Mouse (Mus musculus) ES-Bruce4 (cell line): ENCODE measurements around the gene Gm42791. TPM values are rescaled to one million over a fixed set of nuclear protein-coding genes. Genes with fewer than 3 reads are reported as not detected.

Experiments used
- H3K27ac ChIP-seq: 2 replicates; pipeline ENCODE4 v1.5.1; 2012; ENCODE audit warnings: low read length, inconsistent platforms; ENCODE audit not compliant: insufficient read depth
- H3K27me3 ChIP-seq: 2 replicates; pipeline ENCODE4 v1.6.1; 2012; ENCODE audit warnings: mild to moderate bottlenecking, low read length, inconsistent platforms; ENCODE audit not compliant: control insufficient read depth, poor library complexity, insufficient read depth, severe bottlenecking
- H3K36me3 ChIP-seq: 2 replicates; pipeline ENCODE4 v1.6.1; 2012; ENCODE audit warnings: inconsistent platforms, mild to moderate bottlenecking, low read length, moderate library complexity; ENCODE audit not compliant: control insufficient read depth, poor library complexity, insufficient read depth, severe bottlenecking
- H3K4me1 ChIP-seq: one replicate; pipeline ENCODE4 v1.8.1; 2011; ENCODE audit warnings: low read length; ENCODE audit not compliant: control insufficient read depth, insufficient read depth
- H3K4me3 ChIP-seq: 2 replicates; pipeline ENCODE4 v1.5.1; 2011; ENCODE audit warnings: low read depth, mild to moderate bottlenecking, low read length
- H3K9ac ChIP-seq: 2 replicates; pipeline ENCODE4 v1.6.1; 2012; ENCODE audit warnings: low read depth, mild to moderate bottlenecking, inconsistent platforms; ENCODE audit not compliant: poor library complexity, severe bottlenecking
- H3K9me3 ChIP-seq: replicated peaks from 2 replicates; pipeline ENCODE4 v1.6.1; 2012; ENCODE audit warnings: mild to moderate bottlenecking, low read length, inconsistent platforms; ENCODE audit not compliant: control insufficient read depth, poor library complexity, insufficient read depth, severe bottlenecking
- CTCF ChIP-seq: IDR thresholded peaks from one replicate; pipeline ENCODE4 v1.8.1; 2011; ENCODE audit warnings: low read depth, low read length
- EP300 ChIP-seq: IDR thresholded peaks from 2 replicates; pipeline ENCODE4 v1.6.1; 2011; ENCODE audit warnings: low read depth, low read length; ENCODE audit not compliant: insufficient read depth
- POLR2A ChIP-seq: IDR thresholded peaks from one replicate; pipeline ENCODE4 v1.8.1; 2011; ENCODE audit warnings: low read length; ENCODE audit not compliant: insufficient read depth
- polyA plus RNA-seq: library from polyadenylated mRNA; stranded (reverse); fragments of >200 nt; gene quantifications from 2 replicates; pipeline ENCODE4 v1.2.4, GENCODE M21; 2011; ENCODE audit warnings: low read depth; ENCODE audit not compliant: missing spikeins, insufficient read depth, insufficient read length

The Gm42791 gene
- polyA plus RNA-seq, 1 experiment, result 4.8 TPM

DNA sequence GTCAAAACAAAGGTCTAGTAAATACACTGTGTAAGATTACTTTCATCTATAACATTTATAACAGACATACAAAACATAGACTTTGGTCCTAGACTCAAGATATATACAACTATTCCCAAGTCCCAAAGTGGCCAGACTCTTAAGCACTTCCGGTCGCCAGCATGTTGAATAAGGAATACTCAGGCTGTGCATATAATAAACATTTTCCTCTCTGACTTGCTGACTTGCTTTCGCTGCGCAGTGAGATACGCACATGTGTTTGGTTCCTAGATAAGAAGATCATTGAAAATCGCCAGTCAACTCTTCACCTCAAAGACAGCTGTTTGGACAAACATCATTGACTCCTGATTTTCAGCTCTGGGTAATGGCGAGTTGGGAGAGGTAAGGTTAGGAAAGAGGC is 127.8 kb downstream of the Gm42791 start:
- no peaks in the 10 kb centered on the region for H3K36me3 ChIP-seq
- no peaks in the 10 kb centered on the region for H3K27me3 ChIP-seq
- no peaks in the 10 kb centered on the region for H3K9me3 ChIP-seq
- TF ChIP-seq EP300 (no peak), CTCF (no peak), POLR2A (no peak)
- no peak overlapping the region for H3K27ac ChIP-seq
- H3K4me1 ChIP-seq, result peaks cover 5% of the 10 kb centered on the region
- H3K4me3 ChIP-seq, result no peak overlapping the region
- H3K9ac ChIP-seq, result no peak overlapping the region

DNA sequence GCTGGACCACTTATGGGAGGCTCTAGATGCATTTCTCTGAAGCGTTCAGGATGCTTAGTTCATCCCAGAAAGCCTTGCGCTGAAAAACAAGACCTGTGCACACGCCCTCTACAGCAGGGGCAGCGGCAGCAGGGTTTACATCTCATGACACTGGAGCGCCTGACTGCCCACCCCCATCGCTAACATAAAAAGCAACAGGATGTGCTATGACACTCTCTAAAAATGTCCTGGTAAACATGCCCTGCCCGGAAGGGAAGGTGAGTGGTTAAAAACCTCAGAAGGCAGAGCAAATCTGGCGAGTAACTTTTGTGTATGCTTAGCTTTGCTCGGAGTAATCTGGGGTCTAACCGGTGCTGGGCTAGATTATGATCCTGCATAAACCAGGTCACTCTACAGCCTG is 128.4 kb downstream of the Gm42791 start:
- Histone ChIP-seq H3K9ac (no peak overlapping the region), H3K4me1 (peaks cover 5% of the 10 kb centered on the region), H3K9me3 (no peaks in the 10 kb centered on the region), H3K27ac (no peak overlapping the region), H3K4me3 (no peak overlapping the region), H3K27me3 (no peaks in the 10 kb centered on the region), H3K36me3 (no peaks in the 10 kb centered on the region)
- TF ChIP-seq EP300, result no peak
- TF ChIP-seq POLR2A, result no peak
- no peak for TF ChIP-seq CTCF

DNA sequence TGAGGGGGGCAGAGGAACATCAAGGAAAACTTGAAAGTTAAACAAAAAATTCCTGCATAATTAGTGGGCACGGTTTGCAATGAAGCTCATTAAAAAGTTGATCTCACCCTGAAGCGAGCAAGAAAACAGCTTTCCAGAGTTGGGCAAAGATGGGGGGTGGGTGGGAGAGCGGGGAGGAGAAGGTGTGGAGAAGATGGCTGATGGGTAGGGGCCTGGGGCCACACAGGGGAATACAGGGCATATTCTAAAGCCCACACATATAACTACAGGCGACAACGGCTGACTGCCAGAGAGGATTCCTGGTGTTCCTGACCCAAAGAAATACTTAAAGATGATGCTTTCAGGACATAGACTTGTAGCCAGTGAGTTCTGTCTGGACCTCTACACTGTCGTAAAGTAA is 131.5 kb downstream of the Gm42791 start:
- Histone ChIP-seq H3K4me3 (no peak overlapping the region), H3K27me3 (no peaks in the 10 kb centered on the region), H3K9ac (no peak overlapping the region), H3K9me3 (no peaks in the 10 kb centered on the region), H3K36me3 (no peaks in the 10 kb centered on the region), H3K4me1 (peaks cover 2% of the 10 kb centered on the region), H3K27ac (no peak overlapping the region)
- TF ChIP-seq EP300 (no peak), POLR2A (no peak), CTCF (no peak)

DNA sequence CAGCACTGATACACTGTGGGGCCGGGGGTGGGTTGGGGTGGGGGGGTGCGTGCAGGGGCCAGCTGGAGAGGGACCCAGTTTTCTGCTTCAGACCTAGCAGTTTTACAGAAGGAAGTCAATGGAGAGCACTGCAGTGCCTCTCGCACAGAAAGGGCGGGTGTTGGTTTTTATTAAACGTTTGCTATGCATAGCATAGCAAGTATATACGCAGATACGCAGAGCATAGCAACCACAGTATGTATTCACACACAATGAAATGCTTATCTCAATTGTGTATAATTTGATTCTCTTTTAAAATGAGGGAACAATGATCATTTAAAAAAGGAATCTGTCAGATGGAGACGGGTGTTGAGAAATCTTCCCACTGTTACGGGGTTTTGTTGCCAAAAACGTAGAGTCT is 132.1 kb downstream of the Gm42791 start:
- H3K36me3 ChIP-seq, result no peaks in the 10 kb centered on the region
- no peak overlapping the region for H3K27ac ChIP-seq
- H3K27me3 ChIP-seq, result no peaks in the 10 kb centered on the region
- H3K4me1 ChIP-seq, result peaks cover 2% of the 10 kb centered on the region
- TF ChIP-seq POLR2A (no peak), CTCF (no peak), EP300 (no peak)
- no peak overlapping the region for H3K9ac ChIP-seq
- H3K4me3 ChIP-seq, result no peak overlapping the region
- H3K9me3 ChIP-seq, result no peaks in the 10 kb centered on the region

DNA sequence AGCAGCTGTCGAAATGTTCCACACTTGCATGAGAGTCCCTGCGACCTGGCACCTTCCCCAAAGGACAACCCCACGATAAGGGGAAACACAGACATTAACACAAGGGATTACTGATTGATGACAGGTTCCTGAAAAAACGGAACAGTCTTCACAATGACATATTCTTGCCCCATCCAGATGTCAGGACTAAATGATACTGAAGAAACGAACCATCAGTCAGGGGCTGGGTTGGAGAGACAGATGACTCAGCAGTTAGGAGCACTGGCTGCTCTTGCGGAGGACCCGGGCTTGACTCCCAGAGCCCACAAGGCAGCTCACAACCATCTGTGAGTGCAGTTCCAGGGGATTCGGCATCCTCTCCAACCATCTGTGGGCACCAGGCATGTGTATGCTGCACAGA is 132.8 kb downstream of the Gm42791 start:
- no peaks in the 10 kb centered on the region for H3K27me3 ChIP-seq
- H3K27ac ChIP-seq, result no peak overlapping the region
- H3K36me3 ChIP-seq, result no peaks in the 10 kb centered on the region
- H3K9ac ChIP-seq, result no peak overlapping the region
- TF ChIP-seq EP300 (no peak), CTCF (no peak), POLR2A (no peak)
- no peaks in the 10 kb centered on the region for H3K9me3 ChIP-seq
- H3K4me1 ChIP-seq, result peaks cover 2% of the 10 kb centered on the region
- no peak overlapping the region for H3K4me3 ChIP-seq

DNA sequence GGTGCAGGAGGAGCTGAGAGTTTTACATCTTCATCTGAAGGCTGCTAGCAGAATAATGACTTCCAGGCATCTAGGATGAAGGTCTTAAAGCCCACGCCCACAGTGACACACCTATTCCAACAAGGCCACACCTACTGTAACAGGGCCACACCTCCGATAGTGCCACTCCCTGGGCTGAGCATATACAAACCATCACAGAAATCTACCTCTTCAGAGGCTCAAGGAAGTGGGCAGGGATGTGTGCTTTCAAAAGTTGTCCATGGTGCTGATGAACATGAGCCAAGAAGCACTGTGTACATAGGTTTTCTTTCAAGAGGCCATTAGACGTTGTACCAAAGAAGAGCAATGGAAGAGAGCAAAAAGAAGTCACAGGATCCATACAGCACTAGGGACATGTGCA is 137.4 kb downstream of the Gm42791 start:
- no peaks in the 10 kb centered on the region for H3K9me3 ChIP-seq
- TF ChIP-seq POLR2A, result no peak
- no peak for TF ChIP-seq EP300
- TF ChIP-seq CTCF, result no peak
- no peaks in the 10 kb centered on the region for H3K27me3 ChIP-seq
- H3K27ac ChIP-seq, result no peak overlapping the region
- H3K4me3 ChIP-seq, result no peak overlapping the region
- H3K4me1 ChIP-seq, result peaks cover 2% of the 10 kb centered on the region
- H3K9ac ChIP-seq, result no peak overlapping the region
- H3K36me3 ChIP-seq, result no peaks in the 10 kb centered on the region
